Mouse (Mus musculus) midbrain, embryonic 15.5 days (tissue): Measurements from ENCODE around the gene Tmem160. TPM values are rescaled to one million over a fixed set of nuclear protein-coding genes. Genes with fewer than 3 reads are reported as not detected.

Experiments
- ATAC-seq: fragments of 200-750 bp; cut with Nextera tagmentation; replicated peaks from 2 replicates; pipeline ENCODE4 v1.8.0; 2017; ENCODE audit warnings: moderate TSS enrichment
- H3K27ac ChIP-seq: fragments of 300-500 bp; sonication (generic); 2 replicates; pipeline ENCODE4 v1.5.1; 2015; ENCODE audit warnings: mild to moderate bottlenecking, inconsistent platforms
- H3K27me3 ChIP-seq: fragments of 300-500 bp; sonication (generic); replicated peaks from 2 replicates; pipeline ENCODE4 v1.6.1; 2015; ENCODE audit warnings: inconsistent platforms
- H3K36me3 ChIP-seq: fragments of 300-500 bp; sonication (generic); replicated peaks from 2 replicates; pipeline ENCODE4 v1.6.1; 2015; ENCODE audit warnings: inconsistent platforms
- H3K4me1 ChIP-seq: fragments of 300-500 bp; sonication (generic); 2 replicates; pipeline ENCODE4 v1.6.1; 2015; ENCODE audit warnings: inconsistent platforms
- H3K4me2 ChIP-seq: fragments of 300-500 bp; sonication (generic); 2 replicates; pipeline ENCODE4 v1.6.1; 2015; ENCODE audit warnings: inconsistent platforms, mild to moderate bottlenecking, moderate library complexity
- H3K4me3 ChIP-seq: fragments of 300-500 bp; sonication (generic); 2 replicates; pipeline ENCODE4 v1.5.1; 2015; ENCODE audit warnings: mild to moderate bottlenecking, inconsistent platforms
- H3K9ac ChIP-seq: fragments of 300-500 bp; sonication (generic); 2 replicates; pipeline ENCODE4 v1.6.1; 2015; ENCODE audit warnings: mild to moderate bottlenecking, inconsistent platforms
- H3K9me3 ChIP-seq: fragments of 300-500 bp; sonication (generic); 2 replicates; pipeline ENCODE4 v1.6.1; 2016; ENCODE audit warnings: inconsistent platforms
- WGBS: fragments of 180-500 bp; shearing (Covaris S2); methylation state at CpG from one replicate; pipeline ENCODE4 v1.1.7; 2015; ENCODE audit warnings: mixed read lengths; 5-methylcytosine and 5-hydroxymethylcytosine counted together
- polyA plus RNA-seq: library from polyadenylated mRNA; unstranded; fragments of >200 nt; fragmentation: Nextera tagmentation; extraction: Ambion mirVana; gene quantifications from 2 replicates; pipeline ENCODE4 v1.2.1, GENCODE M21; 2015

Gene Tmem160
- polyA plus RNA-seq, 1 experiment from 2014 or later = 63.6 TPM

DNA sequence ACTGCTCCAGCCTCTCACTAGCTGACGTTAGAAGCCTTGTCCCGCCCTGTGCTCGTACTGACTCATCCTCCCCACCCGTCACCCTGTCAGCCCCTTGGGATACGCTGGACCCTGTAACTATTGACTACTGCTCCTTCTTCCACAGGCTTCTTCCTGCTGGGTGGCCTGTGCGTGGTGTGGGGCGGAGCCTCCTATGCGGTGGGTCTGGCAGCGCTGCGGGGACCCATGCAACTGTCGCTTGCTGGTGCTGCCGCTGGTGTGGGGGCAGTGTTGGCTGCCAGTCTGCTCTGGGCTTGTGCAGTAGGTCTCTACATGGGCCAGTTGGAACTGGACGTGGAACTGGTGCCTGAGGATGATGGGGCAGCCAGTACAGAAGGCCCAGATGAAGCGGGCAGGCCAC is 2.4 kb downstream of the Tmem160 start:
- Histone ChIP-seq H3K4me2 (no peak overlapping the region), H3K27me3 (no peaks in the 10 kb centered on the region), H3K4me1 (peaks cover 11% of the 10 kb centered on the region), H3K36me3 (no peaks in the 10 kb centered on the region), H3K27ac (no peak overlapping the region), H3K4me3 (no peak overlapping the region), H3K9ac (no peak overlapping the region), H3K9me3 (no peaks in the 10 kb centered on the region)
- ATAC-seq = no peak
- 93% methylated on average over 14 of the region's 14 CpGs for WGBS

- ATAC-seq = no peak
- no peak overlapping the region for H3K9ac ChIP-seq
Observed at GRCm38 (mm10) chr7:16456289-16456688, 3.7 kb downstream of the Tmem160 start.

GRCm38 (mm10) chr7:16460566-16460965 is 8.0 kb downstream of the Tmem160 start:
- ATAC-seq = no peak
- Histone ChIP-seq H3K27me3 (peaks cover 13% of the 10 kb centered on the region; the same call in 1 of the 2 replicates), H3K27ac (no peak overlapping the region), H3K4me3 (no peak overlapping the region), H3K4me1 (no peaks in the 10 kb centered on the region), H3K9me3 (no peaks in the 10 kb centered on the region), H3K9ac (no peak overlapping the region), H3K4me2 (no peak overlapping the region), H3K36me3 (no peaks in the 10 kb centered on the region)
- WGBS = 79% methylated on average over 13 of the region's 13 CpGs

More at GRCm38 (mm10) chr7:16456289-16456688, 3.7 kb downstream of the Tmem160 start:
- Histone ChIP-seq H3K36me3 (no peaks in the 10 kb centered on the region), H3K4me1 (peaks cover 11% of the 10 kb centered on the region), H3K4me3 (no peak overlapping the region), H3K9me3 (no peaks in the 10 kb centered on the region), H3K27me3 (peaks cover 3% of the 10 kb centered on the region; the same call in 1 of the 2 replicates), H3K27ac (no peak overlapping the region), H3K4me2 (no peak overlapping the region)
- WGBS = 86% methylated on average over 5 of the region's 5 CpGs

DNA sequence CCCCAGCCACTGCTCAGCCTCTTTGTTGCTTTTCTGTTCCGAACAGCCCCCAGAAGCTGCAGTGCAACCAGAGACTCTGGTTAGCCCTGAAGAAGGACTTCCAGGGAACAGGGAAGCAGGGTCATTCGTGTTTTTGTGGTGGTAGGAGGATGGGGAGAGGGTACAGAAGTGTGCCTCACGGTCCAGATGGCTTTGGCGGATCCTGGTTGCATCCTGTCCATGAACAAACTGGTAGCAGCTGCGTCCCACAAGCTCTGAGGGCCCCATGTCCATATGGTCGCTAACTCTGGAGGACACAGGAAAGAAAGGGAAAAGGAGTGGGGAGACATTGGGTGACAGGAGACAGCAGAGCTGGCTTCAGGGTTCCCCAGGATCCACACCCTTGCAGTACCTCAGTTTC is 8.6 kb downstream of the Tmem160 start:
- no peaks in the 10 kb centered on the region for H3K36me3 ChIP-seq
- H3K27me3 ChIP-seq = peaks cover 13% of the 10 kb centered on the region; the same call in 1 of the 2 replicates
- H3K9ac ChIP-seq = no peak overlapping the region
- H3K27ac ChIP-seq = no peak overlapping the region
- no peak overlapping the region for H3K4me2 ChIP-seq
- no peak for ATAC-seq
- WGBS = 60% methylated on average over 6 of the region's 6 CpGs
- H3K4me1 ChIP-seq = no peaks in the 10 kb centered on the region
- no peaks in the 10 kb centered on the region for H3K9me3 ChIP-seq
- no peak overlapping the region for H3K4me3 ChIP-seq

DNA sequence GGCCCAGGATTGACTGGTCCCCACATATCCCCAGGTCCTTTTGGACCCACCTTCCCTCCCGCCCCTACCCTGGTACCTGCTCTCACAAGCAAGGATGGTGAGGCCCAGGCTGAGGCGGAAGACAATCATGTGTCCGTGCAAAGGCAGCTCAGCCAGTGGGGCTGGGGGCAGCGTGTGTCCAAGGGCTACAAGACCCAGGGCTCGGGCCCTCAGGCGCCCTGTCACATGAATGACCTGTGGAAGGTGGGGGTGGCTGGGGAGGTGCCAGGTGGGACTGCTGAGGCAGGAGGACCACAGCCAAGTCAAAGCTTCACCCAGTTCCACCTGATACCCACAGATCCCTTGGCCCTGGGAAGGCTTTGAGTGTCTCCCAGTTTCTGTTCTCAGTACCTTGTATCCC is 9.1 kb downstream of the Tmem160 start:
- H3K36me3 ChIP-seq = no peaks in the 10 kb centered on the region

DNA sequence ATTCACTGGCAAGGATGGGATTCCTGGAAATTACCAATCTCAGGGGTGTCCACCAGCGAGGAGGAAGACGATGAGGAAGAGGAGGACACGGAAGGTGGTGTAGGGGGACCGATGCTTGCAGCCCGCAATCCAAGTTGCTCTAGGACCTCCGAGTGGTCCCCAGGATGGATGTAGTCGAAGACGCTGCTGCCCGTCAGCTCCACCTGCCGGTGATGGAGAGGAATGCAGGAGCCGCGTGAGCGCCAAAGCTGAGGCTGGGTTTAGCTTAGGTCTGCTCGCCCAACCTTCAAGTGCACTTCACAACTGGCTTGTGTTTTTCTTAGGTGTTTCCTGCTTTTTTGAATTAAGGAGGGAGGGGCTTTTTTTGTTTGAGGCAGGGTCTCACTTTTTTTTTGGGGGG is 10.6 kb downstream of the Tmem160 start:
- no peaks in the 10 kb centered on the region for H3K36me3 ChIP-seq
- H3K9ac ChIP-seq = no peak overlapping the region
- 2% methylated on average over 14 of the region's 14 CpGs for WGBS
- no peaks in the 10 kb centered on the region for H3K4me1 ChIP-seq
- H3K4me3 ChIP-seq = no peak overlapping the region
- no peak overlapping the region for H3K4me2 ChIP-seq
- no peaks in the 10 kb centered on the region for H3K9me3 ChIP-seq
- H3K27ac ChIP-seq = no peak overlapping the region
- H3K27me3 ChIP-seq = peaks cover 13% of the 10 kb centered on the region; the same call in 1 of the 2 replicates
- peak; percentile 56; the same call in 1 of the 2 replicates for ATAC-seq

More for the DNA sequence above, 9.1 kb downstream of the Tmem160 start:
- H3K4me3 ChIP-seq = no peak overlapping the region
- no peak overlapping the region for H3K27ac ChIP-seq
- H3K4me1 ChIP-seq = no peaks in the 10 kb centered on the region
- no peak overlapping the region for H3K9ac ChIP-seq
- H3K27me3 ChIP-seq = peaks cover 13% of the 10 kb centered on the region; the same call in 1 of the 2 replicates
- no peak overlapping the region for H3K4me2 ChIP-seq
- H3K9me3 ChIP-seq = no peaks in the 10 kb centered on the region
- WGBS = 82% methylated on average over 6 of the region's 6 CpGs
- no peak for ATAC-seq

GRCm38 (mm10) chr7:16465160-16465559 is 12.6 kb downstream of the Tmem160 start:
- Histone ChIP-seq H3K4me3 (no peak overlapping the region), H3K36me3 (no peaks in the 10 kb centered on the region), H3K27ac (no peak overlapping the region), H3K9ac (no peak overlapping the region), H3K4me1 (no peaks in the 10 kb centered on the region), H3K27me3 (peaks cover 13% of the 10 kb centered on the region), H3K4me2 (no peak overlapping the region), H3K9me3 (no peaks in the 10 kb centered on the region)
- ATAC-seq = peak; percentile 69
- WGBS = 11% methylated on average over 8 of the region's 8 CpGs

DNA sequence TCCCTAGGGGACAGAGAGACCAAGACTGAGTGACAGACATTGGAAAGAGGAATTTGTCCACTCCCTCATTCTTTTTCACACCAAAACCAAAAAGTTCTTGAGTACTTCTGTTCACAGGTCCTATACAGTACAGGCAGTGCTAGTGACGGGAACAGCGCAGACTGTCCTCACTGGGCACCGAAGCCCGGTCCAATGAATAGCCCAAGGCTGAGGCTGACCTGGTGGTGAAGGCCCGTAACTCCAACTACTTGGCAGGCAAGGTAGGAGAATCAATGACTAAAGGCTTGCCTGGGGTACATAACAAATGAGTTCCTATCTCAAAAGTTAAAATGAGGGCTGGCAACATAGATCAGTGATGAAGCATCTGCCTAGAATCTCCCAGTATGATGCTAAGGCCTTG is 13.0 kb downstream of the Tmem160 start:
- ATAC-seq = no peak; the same call in 1 of the 2 replicates
- Histone ChIP-seq H3K4me3 (no peak overlapping the region), H3K27me3 (peaks cover 13% of the 10 kb centered on the region), H3K4me2 (no peak overlapping the region), H3K9ac (no peak overlapping the region), H3K36me3 (no peaks in the 10 kb centered on the region), H3K4me1 (no peaks in the 10 kb centered on the region), H3K27ac (no peak overlapping the region), H3K9me3 (no peaks in the 10 kb centered on the region)
- WGBS = 90% methylated on average over 5 of the region's 5 CpGs

GRCm38 (mm10) chr7:16466565-16466964 is 14.0 kb downstream of the Tmem160 start:
- no peak overlapping the region for H3K4me2 ChIP-seq
- 68% methylated on average over 4 of the region's 4 CpGs for WGBS
- no peaks in the 10 kb centered on the region for H3K4me1 ChIP-seq
- no peak for ATAC-seq
- no peak overlapping the region for H3K4me3 ChIP-seq
- no peaks in the 10 kb centered on the region for H3K9me3 ChIP-seq
- H3K36me3 ChIP-seq = no peaks in the 10 kb centered on the region
- no peak overlapping the region for H3K9ac ChIP-seq
- H3K27me3 ChIP-seq = peaks cover 10% of the 10 kb centered on the region; the same call in 1 of the 2 replicates
- no peak overlapping the region for H3K27ac ChIP-seq

DNA sequence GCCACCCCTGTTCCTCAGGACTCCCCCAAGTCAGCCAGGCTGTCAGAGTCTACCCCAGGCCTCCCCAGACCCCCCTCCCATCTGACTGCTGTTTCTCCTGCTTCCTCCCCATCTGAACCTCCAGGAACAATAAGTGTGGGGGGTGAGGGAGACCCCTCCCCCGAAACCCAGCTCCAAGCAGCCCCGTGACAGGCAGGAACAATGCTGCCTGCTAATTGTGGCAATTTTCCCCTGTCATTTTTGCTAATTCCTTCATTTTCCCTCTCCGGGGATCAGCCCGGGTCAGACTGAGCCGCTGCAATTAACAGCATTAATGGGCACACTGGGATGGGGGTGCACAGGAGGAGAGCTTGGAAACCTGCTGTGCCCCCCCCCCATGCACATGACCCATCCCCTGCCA is 15.5 kb downstream of the Tmem160 start:
- Histone ChIP-seq H3K27ac (no peak overlapping the region), H3K4me2 (no peak overlapping the region), H3K9ac (no peak overlapping the region), H3K27me3 (peaks cover 13% of the 10 kb centered on the region), H3K4me3 (no peak overlapping the region), H3K36me3 (no peaks in the 10 kb centered on the region), H3K4me1 (0 out of 2 replicates have a peak, but pooled peaks cover 3% of the 10 kb centered on the region), H3K9me3 (no peaks in the 10 kb centered on the region)
- no peak for ATAC-seq
- 18% methylated on average over 5 of the region's 5 CpGs for WGBS

GRCm38 (mm10) chr7:16471549-16471948 is 19.0 kb downstream of the Tmem160 start:
- H3K27me3 ChIP-seq = peaks cover 47% of the 10 kb centered on the region
- peaks cover 21% of the 10 kb centered on the region for H3K4me1 ChIP-seq
- no peak overlapping the region for H3K4me2 ChIP-seq
- no peak overlapping the region for H3K27ac ChIP-seq
- H3K36me3 ChIP-seq = no peaks in the 10 kb centered on the region
- no peaks in the 10 kb centered on the region for H3K9me3 ChIP-seq
- no peak overlapping the region for H3K9ac ChIP-seq
- WGBS = 39% methylated on average over 9 of the region's 9 CpGs
- ATAC-seq = no peak
- no peak overlapping the region for H3K4me3 ChIP-seq

DNA sequence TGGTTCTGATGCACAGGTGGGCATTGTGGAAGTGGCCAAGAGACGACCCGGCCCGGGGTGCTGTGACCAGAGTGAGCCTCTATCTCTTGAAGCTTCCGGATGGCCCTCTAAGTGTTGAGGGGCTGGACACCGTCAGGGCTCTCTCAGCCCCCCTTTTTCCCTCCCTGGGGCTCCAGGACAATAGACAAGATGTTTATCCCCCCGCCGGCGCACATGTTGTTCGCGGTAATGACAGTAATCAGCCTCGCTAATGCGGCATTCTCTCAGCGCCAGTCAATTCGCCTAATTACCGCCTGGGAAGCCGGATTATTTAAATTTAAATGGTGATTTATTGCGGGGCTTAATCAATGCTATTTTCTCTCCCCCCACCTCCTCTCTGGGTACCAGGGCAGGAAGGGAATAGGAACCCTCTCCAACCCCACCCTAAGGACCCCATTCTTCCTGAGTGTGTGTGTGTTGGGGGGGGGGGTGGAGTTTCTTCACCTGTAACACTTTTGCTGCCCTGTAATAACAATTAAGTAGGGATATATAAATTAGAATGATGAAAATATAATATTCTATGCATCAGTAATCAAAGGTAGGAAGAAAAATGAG is 19.6 kb downstream of the Tmem160 start:
- Histone ChIP-seq H3K4me1 (peaks cover 24% of the 10 kb centered on the region), H3K4me3 (no peak overlapping the region), H3K9ac (no peak overlapping the region), H3K36me3 (no peaks in the 10 kb centered on the region), H3K27me3 (peaks cover 54% of the 10 kb centered on the region), H3K9me3 (no peaks in the 10 kb centered on the region), H3K4me2 (no peak overlapping the region), H3K27ac (no peak overlapping the region)
- no peak for ATAC-seq
- WGBS = 3% methylated on average over 17 of the region's 17 CpGs

DNA sequence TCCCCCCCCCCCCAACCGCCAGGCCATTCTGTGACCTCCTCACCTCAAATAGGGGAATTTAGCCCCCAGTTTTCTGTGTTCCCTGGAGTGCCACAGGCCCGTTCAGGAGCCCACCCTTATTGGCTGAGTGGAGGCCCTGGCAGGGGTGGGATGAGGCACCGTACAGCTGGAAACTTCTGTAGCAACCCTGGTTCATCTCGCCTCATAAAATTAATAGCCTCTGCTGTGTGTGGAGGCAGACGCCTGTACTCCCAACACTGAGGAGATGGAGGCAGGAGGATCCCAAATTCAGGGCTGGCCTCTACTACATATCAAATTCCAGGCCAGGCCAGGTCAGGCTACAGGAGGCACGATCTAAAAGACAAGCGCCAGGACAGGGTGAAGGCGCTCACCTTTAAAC is 21.3 kb downstream of the Tmem160 start:
- peaks cover 62% of the 10 kb centered on the region for H3K27me3 ChIP-seq
- H3K9me3 ChIP-seq = no peaks in the 10 kb centered on the region
- H3K4me1 ChIP-seq = peaks cover 24% of the 10 kb centered on the region
- H3K4me2 ChIP-seq = no peak overlapping the region
- H3K27ac ChIP-seq = no peak overlapping the region
- WGBS = 63% methylated on average over 8 of the region's 8 CpGs
- no peaks in the 10 kb centered on the region for H3K36me3 ChIP-seq
- no peak overlapping the region for H3K4me3 ChIP-seq
- no peak overlapping the region for H3K9ac ChIP-seq
- ATAC-seq = no peak
